Mouse (Mus musculus): ENCODE measurements around the gene Rtkn.

DNA sequence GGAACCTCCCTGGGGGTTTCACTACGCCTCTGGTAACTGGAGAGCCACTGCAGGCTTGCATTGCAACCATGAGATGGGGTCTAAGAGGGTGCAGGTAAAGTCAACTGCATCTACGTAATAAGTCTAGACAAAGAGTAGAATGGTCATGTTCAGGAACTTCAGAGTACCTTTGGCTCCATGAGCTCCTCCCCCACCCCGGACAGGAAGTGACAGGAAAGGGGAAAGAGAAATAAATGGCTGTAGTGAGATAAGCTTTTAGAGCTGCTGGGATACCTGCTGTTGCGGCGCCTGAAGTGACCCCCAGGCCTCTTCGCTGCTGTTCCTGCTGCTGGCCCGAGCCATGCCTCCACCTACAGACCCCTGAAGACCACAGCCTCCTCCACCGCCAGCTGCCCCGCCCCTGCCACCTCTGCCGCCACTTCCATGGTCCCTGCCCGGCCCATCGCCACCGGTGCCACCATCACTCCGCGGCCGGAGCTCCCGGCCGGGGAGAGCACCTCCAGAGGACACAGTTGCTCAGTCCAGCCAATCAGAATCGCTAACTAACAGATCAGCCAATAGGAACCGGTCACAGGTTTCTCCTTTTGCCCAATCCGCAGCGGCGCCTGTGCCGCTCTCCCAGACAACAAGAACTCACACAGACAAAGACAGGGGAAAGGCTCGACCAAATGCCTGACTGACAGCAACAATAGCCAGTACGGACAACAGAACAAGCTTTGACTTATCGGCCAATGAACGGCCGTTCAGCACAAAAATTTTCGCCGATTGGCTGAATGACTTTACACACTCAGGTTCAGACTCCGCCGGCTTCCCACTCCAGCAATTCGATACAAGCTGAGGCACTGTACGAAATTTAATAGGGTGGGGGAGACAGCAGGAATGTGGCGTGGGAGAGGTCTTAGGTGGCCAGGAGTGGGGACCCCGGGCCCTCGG is 14.1 kb upstream of the Rtkn start, which contains the start of gene Wbp1:
- TF ChIP-seq EP300 (IDR thresholded peaks at IDR 0.05; ENCODE audit: low read depth) (no peak), CTCF (IDR thresholded peaks at IDR 0.05; ENCODE audit: low read depth) (0 out of 2 replicates have a peak, but pooled peaks have one; percentile 7)

Measured in liver, embryonic 14.5 days (tissue).